Mouse (Mus musculus) limb, embryonic 14.5 days (tissue): ENCODE data around the gene C1qtnf4. TPM values are rescaled to one million over a fixed set of nuclear protein-coding genes. Genes with fewer than 3 reads are reported as not detected.

Experiments used
- ATAC-seq: fragments of 200-750 bp; cut with Nextera tagmentation; 2 replicates; pipeline ENCODE4 v1.8.0; 2017; ENCODE audit warnings: low read depth, moderate number of reproducible peaks, moderate TSS enrichment; ENCODE audit not compliant: low FRiP score
- DNase-seq: peaks from one replicate; pipeline ENCODE4 v3.0.0-alpha.2; 2015; ENCODE audit warnings: low spot score
- H3K27ac ChIP-seq: fragments of 300-500 bp; sonication (generic); replicated peaks from 2 replicates; pipeline ENCODE4 v1.5.1; 2014; ENCODE audit warnings: low read depth, mild to moderate bottlenecking, low read length, moderate library complexity, mixed read lengths
- H3K27me3 ChIP-seq: fragments of 300-500 bp; sonication (generic); 2 replicates; pipeline ENCODE4 v1.6.1; 2014; ENCODE audit warnings: low read length, mixed read lengths; ENCODE audit not compliant: control insufficient read depth, insufficient read depth
- H3K36me3 ChIP-seq: fragments of 300-500 bp; sonication (generic); 2 replicates; pipeline ENCODE4 v1.6.1; 2014; ENCODE audit warnings: mild to moderate bottlenecking, low read length, moderate library complexity, mixed read lengths; ENCODE audit not compliant: control insufficient read depth, insufficient read depth
- H3K4me1 ChIP-seq: fragments of 300-500 bp; sonication (generic); 2 replicates; pipeline ENCODE4 v1.6.1; 2014; ENCODE audit warnings: antibody characterized with exemption, low read length, mixed read lengths; ENCODE audit not compliant: control insufficient read depth, insufficient read depth
- H3K4me2 ChIP-seq: fragments of 300-500 bp; sonication (generic); replicated peaks from 2 replicates; pipeline ENCODE4 v1.6.1; 2014; ENCODE audit warnings: low read depth, mild to moderate bottlenecking, low read length, moderate library complexity; ENCODE audit not compliant: severe bottlenecking
- H3K4me3 ChIP-seq: fragments of 300-500 bp; sonication (generic); replicated peaks from 2 replicates; pipeline ENCODE4 v1.5.1; 2014; ENCODE audit warnings: low read length
- H3K9ac ChIP-seq: fragments of 300-500 bp; sonication (generic); 2 replicates; pipeline ENCODE4 v1.6.1; 2014; ENCODE audit warnings: mild to moderate bottlenecking, low read depth, low read length, moderate library complexity; ENCODE audit not compliant: severe bottlenecking
- H3K9me3 ChIP-seq: fragments of 300-500 bp; sonication (generic); 2 replicates; pipeline ENCODE4 v1.6.1; 2016; ENCODE audit warnings: low read length; ENCODE audit not compliant: control insufficient read depth
- POLR2A ChIP-seq: fragments of 200-500 bp; IDR thresholded peaks from 2 replicates; pipeline ENCODE4 v1.8.0; 2012; ENCODE audit warnings: inconsistent platforms, mild to moderate bottlenecking, moderate library complexity, borderline replicate concordance; ENCODE audit not compliant: insufficient read depth, insufficient read length; ENCODE audit errors: extremely low read depth
- WGBS: fragments of 180-500 bp; shearing (Covaris S2); extraction: QIAGEN DNeasy Blood & Tissue Kit; methylation state at CpG from one replicate; pipeline ENCODE4 v1.1.7; 2014; 5-methylcytosine and 5-hydroxymethylcytosine counted together
- polyA plus RNA-seq, 2 experiments: library from polyadenylated mRNA; depleted of rRNA in 1 of 2; stranded (reverse) in 1 of 2; unstranded in 1 of 2; fragments of >200 nt; fragmentation: Nextera tagmentation in 1 of 2; extraction: Ambion mirVana in 1 of 2; gene quantifications; 2 replicates each; pipeline versions ENCODE4 v1.2.1 to v1.2.3; 2012 to 2014

The C1qtnf4 gene
- polyA plus RNA-seq, 2 experiments = 28.6 to 32.0 TPM

- no peak for ATAC-seq
- peaks cover 85% of the 10 kb centered on the region for H3K36me3 ChIP-seq
Measured at GRCm38 (mm10) chr2:90861486-90861885, 24.2 kb upstream of the C1qtnf4 start.

GRCm38 (mm10) chr2:90864184-90864583, 21.5 kb upstream of the C1qtnf4 start:
- no peak for ATAC-seq

More at GRCm38 (mm10) chr2:90861486-90861885, 24.2 kb upstream of the C1qtnf4 start:
- Histone ChIP-seq H3K9me3 (no peaks in the 10 kb centered on the region), H3K27me3 (no peaks in the 10 kb centered on the region), H3K4me1 (no peaks in the 10 kb centered on the region), H3K4me2 (no peak overlapping the region), H3K9ac (no peak overlapping the region), H3K27ac (no peak overlapping the region), H3K4me3 (no peak overlapping the region)
- 91% methylated on average over 2 of the region's 2 CpGs for WGBS
- no peak for DNase-seq
- no peak for TF ChIP-seq POLR2A

DNA sequence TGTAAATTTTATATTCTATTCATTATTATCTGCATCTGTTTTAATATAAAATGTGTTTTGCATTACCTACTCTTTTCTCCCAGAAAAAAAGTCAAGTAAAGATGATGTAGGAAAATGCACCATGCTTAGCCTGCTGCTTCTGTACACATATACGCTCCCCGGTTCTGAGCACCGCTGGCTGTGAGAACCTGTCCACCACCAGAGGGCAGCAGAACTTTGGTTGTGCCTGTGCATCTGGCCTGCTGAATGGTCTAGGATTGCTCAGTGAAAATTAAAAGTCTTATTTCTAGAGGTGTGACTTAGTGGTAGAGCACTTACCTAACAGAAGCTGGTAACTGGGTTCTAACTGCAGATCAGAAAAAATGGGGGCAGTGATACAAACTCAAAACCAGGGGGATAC, 19.1 kb upstream of the C1qtnf4 start:
- Histone ChIP-seq H3K27me3 (no peaks in the 10 kb centered on the region), H3K4me1 (no peaks in the 10 kb centered on the region), H3K27ac (no peak overlapping the region), H3K4me2 (no peak overlapping the region), H3K4me3 (no peak overlapping the region), H3K9ac (no peak overlapping the region), H3K36me3 (peaks cover 55% of the 10 kb centered on the region), H3K9me3 (no peaks in the 10 kb centered on the region)
- DNase-seq (peak; percentile 84), ATAC-seq (peak; percentile 79)
- TF ChIP-seq POLR2A = no peak
- WGBS = 30% methylated on average over 3 of the region's 3 CpGs

More at GRCm38 (mm10) chr2:90864184-90864583, 21.5 kb upstream of the C1qtnf4 start:
- Histone ChIP-seq H3K9me3 (no peaks in the 10 kb centered on the region), H3K9ac (no peak overlapping the region), H3K27me3 (no peaks in the 10 kb centered on the region), H3K4me3 (no peak overlapping the region), H3K4me2 (no peak overlapping the region), H3K4me1 (no peaks in the 10 kb centered on the region), H3K36me3 (peaks cover 76% of the 10 kb centered on the region), H3K27ac (no peak overlapping the region)
- no peak for DNase-seq
- no peak for TF ChIP-seq POLR2A

- no peaks in the 10 kb centered on the region for H3K9me3 ChIP-seq
- peaks cover 24% of the 10 kb centered on the region for H3K36me3 ChIP-seq
- H3K27me3 ChIP-seq = no peaks in the 10 kb centered on the region
- no peak overlapping the region for H3K4me3 ChIP-seq
- ATAC-seq = peak; percentile 45; the same call in 1 of the 2 replicates
- no peak for TF ChIP-seq POLR2A
- no peak overlapping the region for H3K27ac ChIP-seq
- 0 out of 2 replicates have a peak overlapping the region, but pooled peaks have one; percentile 5 for H3K9ac ChIP-seq
- no peaks in the 10 kb centered on the region for H3K4me1 ChIP-seq
- 46% methylated on average over 4 of the region's 4 CpGs for WGBS
- H3K4me2 ChIP-seq = no peak overlapping the region
- no peak for DNase-seq
Measured at GRCm38 (mm10) chr2:90870136-90870601, 15.5 kb upstream of the C1qtnf4 start.

GRCm38 (mm10) chr2:90871180-90871961, 14.3 kb upstream of the C1qtnf4 start:
- Histone ChIP-seq H3K4me3 (no peak overlapping the region), H3K9me3 (no peaks in the 10 kb centered on the region), H3K36me3 (peaks cover 13% of the 10 kb centered on the region), H3K27ac (no peak overlapping the region), H3K4me2 (no peak overlapping the region), H3K27me3 (no peaks in the 10 kb centered on the region), H3K9ac (no peak overlapping the region), H3K4me1 (no peaks in the 10 kb centered on the region)
- WGBS = 67% methylated on average over 8 of the region's 8 CpGs
- ATAC-seq (no peak), DNase-seq (no peak)
- TF ChIP-seq POLR2A = no peak
